Mouse (Mus musculus) granulocyte monocyte progenitor cell, adult 5-6 weeks (primary cell): ENCODE measurements around the gene Adam19. TPM values are rescaled to one million over a fixed set of nuclear protein-coding genes. Genes with fewer than 3 reads are reported as not detected.

ENCODE experiments used
- ATAC-seq: replicated peaks from 2 replicates; pipeline ENCODE4 v1.8.0; 2016; ENCODE audit warnings: mild to moderate bottlenecking, moderate TSS enrichment, inconsistent platforms; ENCODE audit not compliant: poor library complexity, severe bottlenecking
- total RNA-seq, 2 experiments: library from RNA; stranded (forward) in 1 of 2; stranded (reverse) in 1 of 2; fragments of 200-712, 200-1000 nt in 1 of 2; fragments of >200 nt in 1 of 2; fragmentation: Nextera tagmentation in 1 of 2; gene quantifications; 2 replicates each; pipeline ENCODE4 v1.2.3; 2014 to 2017

Gene Adam19
- total RNA-seq, 2 experiments from 2014 or later: 0.19 to 0.26 TPM

DNA sequence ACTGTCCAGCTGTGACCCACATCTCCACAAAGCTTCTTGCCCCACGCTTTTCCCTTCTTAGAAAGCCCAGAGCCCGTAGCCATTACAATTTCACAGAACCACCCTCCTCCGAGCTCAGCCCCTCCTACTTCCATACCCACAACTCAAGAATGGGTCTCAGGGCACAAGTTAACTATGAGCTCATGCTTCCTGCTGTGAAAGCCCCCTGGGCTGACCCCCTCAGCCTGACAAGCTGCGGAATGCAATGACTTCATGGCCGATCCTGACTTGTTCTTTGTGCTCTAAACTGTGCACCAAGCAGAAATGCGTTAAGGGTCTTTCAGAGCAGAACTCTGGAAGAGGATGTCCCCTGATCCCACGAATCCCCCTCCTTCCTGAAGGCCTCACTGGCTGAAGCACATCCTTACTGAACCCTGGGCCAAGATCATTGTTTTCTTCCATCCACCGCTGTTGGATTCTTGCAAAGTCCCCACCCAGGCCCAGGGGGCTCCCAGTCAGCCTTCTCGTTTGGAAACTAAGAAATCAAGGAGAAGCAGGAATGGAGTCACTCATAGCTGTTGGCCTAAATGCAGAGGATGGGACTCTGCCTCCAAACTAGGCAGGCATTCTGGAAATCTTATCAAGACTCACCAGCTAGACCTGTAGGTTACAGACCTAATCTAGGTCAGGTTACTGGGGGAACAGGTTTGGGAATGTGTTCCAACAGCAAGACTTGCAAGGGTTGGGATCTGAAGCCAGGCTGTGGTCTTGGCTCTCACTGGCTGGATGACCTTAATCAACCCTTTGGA, 39.9 kb downstream of the Adam19 start:
- ATAC-seq: no peak

DNA sequence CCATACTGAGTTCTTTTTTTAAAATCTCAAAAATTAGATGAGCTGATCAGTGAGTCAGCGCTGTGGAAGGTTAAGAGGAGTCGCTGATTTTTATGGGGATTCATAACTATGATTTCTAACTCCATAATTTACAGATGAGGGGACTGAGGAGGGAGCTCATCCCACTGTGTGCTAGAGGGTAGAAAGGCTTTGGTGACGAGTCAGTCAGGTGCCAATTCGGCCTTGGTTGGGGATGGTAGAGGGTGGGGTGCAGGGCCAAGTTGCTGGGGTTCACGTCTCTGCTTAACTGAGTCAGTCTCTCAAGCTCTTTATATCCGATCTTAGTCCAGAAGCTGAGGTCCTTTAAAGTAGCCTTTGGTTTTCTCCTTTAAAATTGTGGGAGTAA, 40.5 kb downstream of the Adam19 start:
- no peak for ATAC-seq

DNA sequence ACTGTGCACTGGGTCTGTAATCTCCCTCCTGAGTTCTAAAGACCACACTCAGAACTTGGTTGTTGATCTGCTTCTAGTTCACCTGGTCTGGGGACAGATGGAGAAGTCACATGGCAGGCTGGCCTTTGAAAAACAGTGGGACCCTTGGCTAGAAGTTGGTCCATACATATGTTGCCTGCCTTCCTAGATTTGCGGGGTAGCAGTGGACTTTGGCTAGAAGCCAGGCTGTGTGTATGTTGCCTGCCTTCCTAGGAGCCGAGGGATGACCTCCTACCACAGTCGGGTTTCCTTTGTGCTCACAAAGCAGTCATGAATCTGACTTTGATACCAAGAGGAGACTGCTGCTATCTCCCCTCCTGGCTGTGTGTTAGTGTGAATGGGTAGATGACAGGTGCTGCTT, 41.3 kb downstream of the Adam19 start:
- ATAC-seq: no peak

DNA sequence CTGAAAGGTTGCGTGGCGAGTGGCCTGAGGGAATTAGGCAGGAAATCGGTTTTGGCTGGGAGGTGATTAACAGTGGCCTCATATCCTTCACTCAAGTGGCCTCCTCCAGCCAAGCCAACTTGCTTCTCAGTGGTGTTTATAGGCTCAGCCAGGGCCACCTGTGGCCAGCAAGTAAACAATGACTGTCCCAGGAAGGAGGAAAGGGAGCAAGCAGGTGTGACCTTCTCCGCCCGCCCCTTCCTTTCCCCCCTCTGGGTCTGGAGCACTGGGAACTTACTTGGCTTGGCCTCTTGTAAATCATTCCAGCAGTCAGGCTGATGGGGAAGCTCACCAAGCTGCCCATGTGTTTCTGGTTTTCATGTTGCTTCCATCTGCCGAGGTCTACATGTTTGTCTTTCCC, 46.3 kb downstream of the Adam19 start:
- no peak for ATAC-seq

DNA sequence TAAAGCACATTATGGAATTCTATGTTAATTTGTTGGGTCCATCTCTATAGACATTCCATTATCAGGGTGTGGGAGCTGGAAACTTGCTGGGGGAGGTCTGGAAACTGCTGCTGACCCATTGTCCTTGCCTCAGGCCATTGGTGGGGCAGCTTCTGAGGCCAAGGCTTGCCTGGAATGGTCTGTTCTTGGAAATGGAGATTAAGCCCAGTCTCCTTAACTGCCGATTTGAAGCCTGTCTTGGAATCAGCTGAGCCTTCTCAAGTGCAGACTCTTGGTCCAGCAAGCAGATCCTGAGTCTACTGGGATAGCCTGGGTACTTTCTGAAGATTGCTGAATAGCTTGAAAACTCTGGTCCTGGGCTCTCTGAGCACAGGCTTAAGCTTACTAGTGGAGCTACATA, 51.3 kb downstream of the Adam19 start:
- no peak for ATAC-seq

DNA sequence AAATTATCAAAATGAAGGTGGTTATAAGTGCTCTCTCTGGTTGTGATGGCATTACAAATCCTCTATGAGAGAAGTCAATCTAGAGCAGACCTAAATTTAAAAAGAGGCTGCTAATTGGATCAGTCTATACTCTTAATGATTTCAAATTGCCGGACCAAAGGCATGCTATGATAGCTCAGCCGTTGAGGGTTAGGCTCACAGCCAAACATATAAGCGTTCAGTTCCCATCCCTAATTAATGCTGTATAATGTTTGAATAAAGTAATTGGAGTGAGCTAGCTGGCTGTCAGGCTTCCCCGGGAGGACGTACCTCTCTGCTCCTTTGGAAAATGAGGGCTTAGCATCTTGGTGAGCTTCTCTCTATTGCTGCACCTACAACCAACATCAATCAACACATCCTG, 53.4 kb downstream of the Adam19 start:
- ATAC-seq: no peak

DNA sequence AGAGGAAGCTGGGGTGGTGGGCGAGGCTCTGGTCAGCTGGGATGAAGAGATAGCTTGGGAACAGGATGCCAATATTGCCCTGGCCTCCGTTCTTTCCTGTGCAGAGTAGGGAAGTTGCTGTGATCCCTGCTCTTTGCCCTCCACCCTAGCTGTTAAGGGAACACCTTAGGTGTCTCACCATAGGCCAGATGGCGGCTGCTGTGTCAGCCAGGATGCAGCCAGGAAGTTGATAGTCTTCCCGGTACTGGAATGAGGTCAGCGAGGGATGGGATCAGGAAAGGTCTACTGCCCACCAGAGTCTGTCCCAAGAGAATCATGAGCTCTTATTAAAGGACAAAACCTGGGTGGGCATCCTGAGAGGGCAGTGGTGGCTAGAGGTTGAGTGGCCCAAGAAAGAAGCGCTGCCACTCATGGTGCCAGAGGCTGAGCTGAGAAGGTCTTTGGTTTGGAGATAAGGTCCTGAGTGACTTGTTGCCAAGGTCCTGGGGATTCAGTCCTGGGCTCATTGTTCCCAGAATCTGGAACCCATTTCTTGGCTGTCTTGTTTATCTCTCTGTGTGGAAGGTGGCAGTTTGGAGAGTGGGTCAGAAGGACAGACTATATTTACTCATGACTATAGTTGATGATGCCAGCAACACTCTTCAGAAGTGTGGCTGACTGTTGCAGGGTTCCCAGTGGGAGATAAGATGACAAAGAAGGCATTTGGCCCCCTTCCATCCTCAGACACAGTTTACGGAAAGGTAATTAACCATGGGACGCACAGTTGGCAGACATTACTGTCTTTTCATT, 54.6 kb downstream of the Adam19 start:
- no peak for ATAC-seq

DNA sequence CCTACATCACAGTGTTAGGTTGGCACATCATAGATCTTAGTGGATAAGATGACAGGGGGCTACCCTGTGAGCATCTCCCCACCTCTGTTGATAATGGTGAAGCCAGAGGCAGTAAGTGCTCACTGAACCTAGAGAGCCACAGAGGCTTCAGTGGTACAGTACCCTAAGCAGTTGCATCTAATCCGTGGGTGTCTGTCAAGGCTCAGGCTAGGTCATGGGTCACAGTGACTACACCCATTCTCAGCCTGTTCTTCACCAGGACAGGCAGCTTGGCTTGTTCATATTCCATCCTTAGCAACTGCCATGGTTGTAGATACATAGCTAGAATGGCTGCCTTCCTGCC, 55.1 kb downstream of the Adam19 start:
- no peak for ATAC-seq

DNA sequence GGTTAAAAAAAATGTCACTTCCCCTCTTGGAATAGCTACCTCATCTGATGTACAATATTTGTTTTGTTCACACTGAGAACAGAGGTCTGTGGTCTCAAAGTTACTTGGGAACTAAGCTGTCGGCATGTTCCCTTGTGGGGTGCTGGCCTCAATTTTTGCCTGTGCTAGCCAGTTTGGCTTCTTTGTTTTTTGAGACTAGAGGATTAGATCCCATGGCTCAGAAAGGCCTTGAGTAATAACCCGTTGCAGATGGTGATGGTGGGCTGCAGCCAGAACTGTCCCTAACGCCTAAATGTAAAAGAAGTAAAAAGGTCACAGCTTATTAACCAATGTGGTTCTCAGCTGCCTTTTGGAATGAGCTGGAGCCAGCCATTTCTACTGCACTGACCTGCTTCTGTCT, 57.4 kb downstream of the Adam19 start:
- ATAC-seq: no peak

DNA sequence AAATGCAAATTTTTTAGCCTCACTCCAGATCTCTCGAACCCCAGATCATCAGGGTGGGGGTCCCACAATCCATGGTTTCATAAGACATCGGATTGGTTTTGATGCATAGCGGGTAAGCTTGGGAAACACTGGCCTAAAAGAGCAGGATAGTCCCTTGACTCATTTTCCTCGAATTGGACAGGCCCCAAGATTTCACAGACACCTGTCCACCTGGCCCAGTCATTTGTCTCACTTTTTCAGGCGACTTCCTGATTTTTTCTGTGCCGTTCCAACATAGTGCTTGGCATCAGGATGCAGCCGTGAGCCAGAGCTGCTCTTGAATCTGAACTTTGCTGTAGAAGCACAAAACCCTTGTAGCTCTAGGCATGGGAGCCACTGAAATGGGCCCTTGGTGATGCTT, 58.4 kb downstream of the Adam19 start:
- ATAC-seq: no peak

DNA sequence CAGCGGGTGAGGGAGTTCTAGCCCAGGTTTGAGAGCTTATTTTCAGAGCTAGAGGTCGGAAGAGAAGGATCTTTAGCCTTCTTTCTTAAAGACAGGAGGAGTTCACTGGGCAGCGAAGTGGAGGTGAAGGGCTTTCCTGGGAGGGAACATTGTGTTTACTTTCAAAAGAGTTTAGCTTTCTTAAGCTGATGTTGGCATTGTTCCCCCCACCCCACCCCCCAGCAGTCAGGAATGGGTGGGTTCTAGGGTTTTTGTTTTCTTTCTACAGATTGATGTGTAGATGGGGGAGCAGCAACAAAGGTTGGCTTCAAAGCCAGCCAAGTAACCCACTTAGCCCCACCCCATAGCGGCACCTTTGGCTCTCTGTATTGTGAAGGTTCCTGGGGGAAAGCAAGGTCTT, 59.2 kb downstream of the Adam19 start:
- no peak for ATAC-seq

DNA sequence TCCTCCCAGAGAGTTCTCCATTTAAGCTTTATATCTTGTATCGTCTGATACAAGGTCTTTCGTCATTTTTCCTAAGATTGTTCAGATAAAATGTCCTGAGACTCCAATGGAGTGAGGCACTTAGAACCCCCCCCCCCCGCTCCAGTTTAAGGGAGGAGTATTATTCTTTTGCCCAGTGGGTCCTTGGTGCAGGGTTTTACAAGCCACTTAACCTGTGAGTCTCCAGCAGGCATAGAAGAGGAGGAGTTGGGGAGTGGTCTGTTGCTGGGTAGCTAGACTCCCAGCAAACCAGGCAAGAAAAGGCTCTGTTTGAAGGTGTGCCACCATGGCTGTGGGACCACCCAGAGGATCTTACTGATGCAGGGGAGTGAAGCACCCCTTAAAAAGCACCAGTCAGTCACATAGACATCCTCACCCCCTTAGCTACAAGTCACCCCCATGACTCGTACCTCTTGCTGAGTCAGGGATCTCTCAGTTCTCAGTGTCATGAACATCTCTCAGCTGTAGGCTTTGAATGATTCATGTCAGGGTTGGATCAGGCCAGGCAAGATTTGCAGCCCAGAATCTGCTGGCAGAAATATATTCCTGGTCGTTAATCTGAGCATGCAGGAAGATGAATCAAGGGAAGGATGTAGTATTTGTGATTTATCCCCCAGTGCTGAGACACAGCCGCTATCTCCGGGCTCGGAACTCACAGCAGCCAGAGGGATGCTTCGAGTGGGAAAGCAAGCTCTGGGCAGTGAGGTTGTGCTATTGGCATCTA, 59.8 kb downstream of the Adam19 start:
- no peak for ATAC-seq

DNA sequence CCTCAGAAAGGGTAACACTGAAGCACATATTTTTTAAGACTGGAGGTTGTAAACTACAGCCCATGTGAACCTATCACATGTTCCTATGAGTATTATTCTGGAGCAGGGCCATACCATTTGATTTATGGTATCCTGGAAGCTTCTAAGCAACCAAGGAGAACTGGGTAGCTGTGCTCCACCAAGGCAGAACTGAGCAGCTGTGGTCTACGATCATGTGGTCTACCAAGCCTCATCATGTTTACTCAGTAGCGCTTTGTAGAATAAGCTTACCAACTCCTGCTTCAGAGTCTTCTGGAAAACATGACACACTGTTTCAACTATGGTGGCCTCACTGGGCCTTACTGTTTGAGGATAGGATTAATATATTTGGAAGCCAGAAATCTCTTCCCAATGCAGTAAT, 60.7 kb downstream of the Adam19 start:
- ATAC-seq: peak; percentile 40; the same call in 1 of the 2 replicates

DNA sequence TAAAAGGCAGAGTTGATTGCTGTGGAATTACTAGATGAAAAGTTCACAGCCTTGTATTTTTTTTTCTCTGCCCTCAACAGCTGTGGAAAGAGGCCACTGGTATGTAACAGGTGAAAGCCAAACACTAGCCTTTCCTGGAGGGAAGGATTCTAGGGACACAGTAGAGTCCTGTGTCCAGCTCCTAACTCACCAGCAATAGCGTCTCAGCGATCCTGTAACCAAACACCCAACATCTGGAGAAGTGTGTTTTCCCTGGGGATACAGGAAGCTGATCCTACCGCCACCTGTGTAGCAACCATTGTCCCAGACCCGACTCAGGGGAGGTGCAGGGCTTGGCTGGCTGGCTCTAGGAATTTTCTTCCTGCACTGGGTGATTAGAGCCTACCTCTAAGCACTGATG, 63.8 kb downstream of the Adam19 start:
- no peak for ATAC-seq

DNA sequence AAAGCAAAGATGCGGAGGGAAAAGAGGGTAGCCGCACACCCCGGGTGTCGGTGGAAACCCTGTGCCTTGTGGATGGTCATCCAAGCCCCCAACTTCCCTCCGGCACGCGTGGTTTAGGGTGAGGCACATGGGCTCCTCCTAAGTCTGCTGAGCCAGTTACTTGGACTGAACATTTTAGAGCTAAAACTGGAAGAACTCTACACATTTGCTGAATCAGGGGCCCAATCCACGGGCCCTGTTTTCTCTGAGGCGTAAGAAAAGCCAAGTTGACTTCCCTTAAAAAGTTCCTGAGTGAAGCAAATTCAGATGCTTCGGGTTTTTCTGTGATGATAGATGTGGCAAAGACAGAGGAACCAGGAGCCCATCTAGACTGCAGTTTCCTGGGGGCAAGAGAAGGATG, 64.3 kb downstream of the Adam19 start:
- ATAC-seq: no peak

DNA sequence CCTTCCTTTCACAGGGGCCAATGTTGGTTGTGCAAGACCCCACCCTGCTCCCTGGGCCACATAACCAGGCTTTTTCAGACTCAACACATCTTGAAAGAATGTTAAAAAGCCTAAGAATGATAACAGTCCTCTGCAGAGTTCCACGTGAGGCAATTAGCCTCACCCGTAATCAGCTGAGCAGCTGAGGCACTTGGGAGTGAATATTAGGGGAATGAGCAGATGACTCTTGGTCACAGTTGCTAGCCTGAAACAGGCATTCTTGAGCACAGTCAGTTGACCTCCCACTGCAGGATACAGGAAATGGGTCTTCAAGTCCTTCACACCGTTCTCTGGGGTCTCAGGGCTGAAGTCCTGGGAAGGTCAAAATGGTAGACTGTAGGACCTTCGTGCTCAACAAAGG, 65.9 kb downstream of the Adam19 start:
- ATAC-seq: no peak

DNA sequence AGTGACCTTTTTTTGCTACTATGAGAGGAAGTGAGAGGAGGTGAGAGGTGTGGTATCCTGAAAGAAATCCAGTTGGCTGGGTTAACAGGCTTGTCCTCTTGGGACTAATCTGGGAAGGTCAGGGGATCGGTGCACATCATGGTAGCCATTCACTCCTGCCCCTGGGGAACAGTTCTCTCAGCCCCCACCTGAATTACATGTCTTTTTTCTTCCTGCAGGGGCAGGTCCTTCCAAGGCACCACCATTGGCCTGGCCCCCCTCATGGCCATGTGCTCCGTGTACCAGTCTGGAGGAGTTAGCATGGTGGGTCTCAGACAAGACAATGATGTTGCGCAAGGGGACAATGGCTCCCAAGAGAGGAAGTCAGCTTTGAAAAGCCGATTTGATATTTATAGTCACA, 67.1 kb downstream of the Adam19 start:
- ATAC-seq: peak; percentile 48

DNA sequence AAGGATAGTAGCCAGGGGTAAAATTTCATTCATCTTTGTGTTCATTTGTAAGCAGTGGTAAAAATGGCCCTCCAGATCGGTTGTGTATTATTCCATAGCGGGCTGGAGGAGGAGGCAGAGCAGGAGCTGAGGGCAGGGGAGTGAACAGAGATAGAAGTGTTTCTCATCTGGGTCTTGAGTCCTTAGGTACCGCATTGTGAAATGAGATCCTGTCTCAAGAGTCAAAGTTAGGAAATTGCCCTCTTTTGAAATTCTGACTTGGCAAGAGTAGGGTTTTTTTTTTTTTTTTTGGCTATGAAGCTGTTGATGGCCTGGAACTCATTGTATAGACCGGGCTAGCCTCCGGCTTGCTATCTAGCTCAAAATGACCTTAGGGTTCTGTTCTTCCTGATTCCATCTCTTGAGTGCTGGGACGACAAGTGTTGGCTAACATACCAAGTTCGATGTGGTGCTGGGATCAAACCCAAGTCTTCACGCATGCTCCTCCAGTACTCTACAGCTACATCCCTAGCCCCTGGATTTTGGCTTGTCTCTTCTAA, 67.6 kb downstream of the Adam19 start:
- ATAC-seq: peak; percentile 60

DNA sequence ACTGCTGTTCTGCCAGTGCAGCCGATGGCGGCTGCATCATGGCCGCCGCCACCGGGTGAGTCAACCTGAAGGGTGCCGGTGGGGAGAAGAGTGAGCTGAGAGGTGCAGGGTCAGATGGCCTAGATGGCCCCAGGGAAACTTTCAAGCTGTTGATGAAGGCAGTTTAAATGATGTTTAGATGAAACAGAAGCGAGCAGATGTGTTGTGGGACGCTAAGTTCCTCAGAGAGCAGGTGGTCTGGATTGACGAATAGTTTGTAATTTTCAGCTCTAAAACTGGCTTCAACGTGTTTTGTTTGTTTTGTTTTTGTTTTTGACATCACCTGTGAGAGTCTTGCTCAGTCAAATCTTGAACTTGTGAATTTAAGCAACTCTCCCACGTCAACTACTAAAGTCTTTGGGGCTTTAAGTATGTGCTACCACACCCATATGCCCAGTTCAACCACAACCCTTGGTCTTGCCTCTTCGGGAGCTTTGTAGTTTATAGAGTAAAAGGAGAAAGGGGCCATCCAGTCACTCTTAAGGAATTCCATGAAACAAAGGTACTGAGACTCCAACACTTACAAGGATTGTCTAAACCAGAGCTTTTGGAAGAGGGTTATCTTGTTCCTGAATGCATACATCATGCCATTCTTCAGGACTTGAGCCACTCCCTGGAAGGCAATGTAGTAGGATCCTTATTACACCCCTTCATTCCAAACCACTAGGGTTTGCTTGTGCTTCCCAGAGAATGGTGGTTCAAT, 69.5 kb downstream of the Adam19 start:
- ATAC-seq: no peak

DNA sequence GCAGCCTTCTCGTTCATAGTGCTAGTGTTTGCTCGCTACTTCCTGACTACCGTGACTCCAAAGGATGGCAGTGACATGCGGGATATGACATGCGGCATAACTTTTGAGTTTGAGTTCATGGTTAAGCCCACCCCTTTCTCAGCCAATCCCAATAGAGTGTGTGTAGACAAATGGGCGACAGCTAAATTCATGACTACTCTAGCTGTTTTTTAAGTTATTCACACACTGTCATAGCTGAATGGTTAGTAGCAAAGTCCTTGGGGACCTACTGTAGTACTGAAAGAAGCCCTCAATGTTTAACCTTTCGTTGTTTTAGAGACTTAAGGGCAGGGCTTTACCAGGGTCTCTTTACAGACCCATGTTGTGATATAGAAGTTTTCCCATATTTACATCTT, 70.0 kb downstream of the Adam19 start:
- ATAC-seq: no peak
